Comparison of ENCODE assay signal across 9 mouse cellular contexts in genomic region chr15:103627085-103627484, GRCm38 (mm10).
DNase-seq lines count a peak whose midpoint lies in the region; ATAC-seq lines count a peak whose summit lies in the region.
"Had no signal": no experiment of that assay in that cellular context is flagged by ENCODE, and none has a peak within 500 bp of the region (broad histone marks: within the 10 kb centered on the region; RNA-seq: fewer than 3 reads in every experiment).

No protein-coding gene starts in this region.

- no peaks in the 10 kb centered on the region for H3K27me3 ChIP-seq in heart, embryonic 11.5 days (ENCODE audit: control insufficient read depth, insufficient read depth, low read length)
- H3K27me3 ChIP-seq in hindbrain, embryonic 11.5 days (ENCODE audit: control insufficient read depth, insufficient read depth, low read length) = no peaks in the 10 kb centered on the region
- H3K27me3 ChIP-seq: limb, embryonic 12.5 days had no signal

- no peak overlapping the region for H3K27ac ChIP-seq in heart, embryonic 11.5 days (ENCODE audit: low read depth, low read length)
- no peak overlapping the region for H3K27ac ChIP-seq in hindbrain, embryonic 11.5 days (ENCODE audit: low read depth, low read length)
- H3K27ac ChIP-seq: limb, embryonic 12.5 days had no signal

- intact Hi-C loops in heart, postnatal 10 days (cut with DNase I) = no loop called here

- H3K9me3 ChIP-seq in heart, embryonic 11.5 days (replicated peaks; ENCODE audit: control insufficient read depth, low read length) = no peaks in the 10 kb centered on the region
- H3K9me3 ChIP-seq in hindbrain, embryonic 11.5 days (ENCODE audit: control insufficient read depth, low read length) = no peaks in the 10 kb centered on the region
- H3K9me3 ChIP-seq: limb, embryonic 12.5 days had no signal

- H3K36me3 ChIP-seq in heart, embryonic 11.5 days (ENCODE audit: control insufficient read depth, insufficient read depth, low read length) = no peaks in the 10 kb centered on the region
- H3K36me3 ChIP-seq in hindbrain, embryonic 11.5 days (ENCODE audit: control insufficient read depth, insufficient read depth, low read length) = no peaks in the 10 kb centered on the region
- H3K36me3 ChIP-seq: limb, embryonic 12.5 days had no signal

- H3K4me2 ChIP-seq in heart, embryonic 11.5 days = no peak overlapping the region
- no peak overlapping the region for H3K4me2 ChIP-seq in hindbrain, embryonic 11.5 days (replicated peaks; ENCODE audit: low read depth, low read length)
- H3K4me2 ChIP-seq: limb, embryonic 12.5 days had no signal

- no peaks in the 10 kb centered on the region for H3K4me1 ChIP-seq in heart, embryonic 11.5 days (ENCODE audit: control insufficient read depth, insufficient read depth, low read length)
- no peaks in the 10 kb centered on the region for H3K4me1 ChIP-seq in hindbrain, embryonic 11.5 days (replicated peaks; ENCODE audit: control insufficient read depth, insufficient read depth, low read length)
- H3K4me1 ChIP-seq: limb, embryonic 12.5 days had no signal

- peak; percentile 21 to 31 for DNase-seq in heart, postnatal 10 days
- DNase-seq in cerebellum, adult 11 months = peak; percentile 8
- peak; percentile 3 for DNase-seq in hindbrain, embryonic 11.5 days (ENCODE audit: low spot score)
- peak; percentile 12 for DNase-seq in left cerebral cortex, adult 11 months (ENCODE audit: low spot score)
- DNase-seq in right cerebral cortex, postnatal 4 days = peak; percentile 6
- no peak for DNase-seq in gastrocnemius, postnatal 4 days (ENCODE audit: low spot score in 2 of 2)
- no peak for DNase-seq in urinary bladder, adult 2 months (ENCODE audit: low spot score)

- H3K4me3 ChIP-seq in heart, embryonic 11.5 days (ENCODE audit: low read depth, low read length) = no peak overlapping the region
- H3K4me3 ChIP-seq in hindbrain, embryonic 11.5 days (ENCODE audit: low read depth, low read length) = no peak overlapping the region
- H3K4me3 ChIP-seq: limb, embryonic 12.5 days had no signal

- H3K9ac ChIP-seq in heart, embryonic 11.5 days (ENCODE audit: low read depth, low read length) = no peak overlapping the region
- no peak overlapping the region for H3K9ac ChIP-seq in hindbrain, embryonic 11.5 days (ENCODE audit: low read depth, low read length)
- H3K9ac ChIP-seq: limb, embryonic 12.5 days had no signal

- ATAC-seq in heart, embryonic 11.5 days (replicated peaks; ENCODE audit: insufficient number of reproducible peaks, low FRiP score, low TSS enrichment) = no peak
- no peak; the same call in 1 of the 2 replicates for ATAC-seq in hindbrain, embryonic 11.5 days (ENCODE audit: low FRiP score)

- WGBS in heart, embryonic 11.5 days (ENCODE audit: insufficient replicate concordance) = 79% methylated on average over 1 of the region's 1 CpGs
- WGBS in hindbrain, embryonic 11.5 days = 37% methylated on average over 1 of the region's 1 CpGs

Comparison
In these comparisons a context has a peak if more than half of its experiments do, and no peak if none do; other contexts are left out.
1. DNase-seq: peak in heart, postnatal 10 days (2 of 2), cerebellum, adult 11 months (single experiment), hindbrain, embryonic 11.5 days (single experiment), left cerebral cortex, adult 11 months (single experiment) and right cerebral cortex, postnatal 4 days (single experiment); none in gastrocnemius, postnatal 4 days (0 of 2) and urinary bladder, adult 2 months (single experiment).